Mouse (Mus musculus) embryonic fibroblast, embryonic 13.5 days (primary cell): ENCODE measurements around the gene Moap1. TPM values are rescaled to one million over a fixed set of nuclear protein-coding genes. Genes with fewer than 3 reads are reported as not detected.

Source experiments
- H3K27ac ChIP-seq: 2 replicates; pipeline ENCODE4 v1.5.1; 2012; ENCODE audit warnings: low read length, control low read depth, inconsistent platforms; ENCODE audit not compliant: insufficient read depth
- H3K4me1 ChIP-seq: 2 replicates; pipeline ENCODE4 v1.6.1; 2011; ENCODE audit warnings: low read length; ENCODE audit not compliant: control insufficient read depth, insufficient read depth
- H3K4me3 ChIP-seq: 2 replicates; pipeline ENCODE4 v1.5.1; 2011; ENCODE audit warnings: mild to moderate bottlenecking, control low read depth, low read length; ENCODE audit not compliant: insufficient read depth
- CTCF ChIP-seq: IDR thresholded peaks from 2 replicates; pipeline ENCODE4 v1.5.1; 2011; ENCODE audit warnings: mild to moderate bottlenecking, control low read depth, low read length, moderate library complexity, borderline replicate concordance; ENCODE audit not compliant: insufficient read depth
- POLR2A ChIP-seq: IDR thresholded peaks from 2 replicates; pipeline ENCODE4 v1.6.1; 2011; ENCODE audit warnings: low read depth, mild to moderate bottlenecking, control low read depth, low read length, moderate library complexity
- polyA plus RNA-seq: library from polyadenylated mRNA; stranded (reverse); fragments of >200 nt; gene quantifications from 2 replicates; pipeline ENCODE4 v1.2.4, GENCODE M21; 2011; ENCODE audit warnings: low read depth; ENCODE audit not compliant: missing spikeins, insufficient read length

The Moap1 gene
- polyA plus RNA-seq: 2.7 and 3.3 TPM in 2 replicates

DNA sequence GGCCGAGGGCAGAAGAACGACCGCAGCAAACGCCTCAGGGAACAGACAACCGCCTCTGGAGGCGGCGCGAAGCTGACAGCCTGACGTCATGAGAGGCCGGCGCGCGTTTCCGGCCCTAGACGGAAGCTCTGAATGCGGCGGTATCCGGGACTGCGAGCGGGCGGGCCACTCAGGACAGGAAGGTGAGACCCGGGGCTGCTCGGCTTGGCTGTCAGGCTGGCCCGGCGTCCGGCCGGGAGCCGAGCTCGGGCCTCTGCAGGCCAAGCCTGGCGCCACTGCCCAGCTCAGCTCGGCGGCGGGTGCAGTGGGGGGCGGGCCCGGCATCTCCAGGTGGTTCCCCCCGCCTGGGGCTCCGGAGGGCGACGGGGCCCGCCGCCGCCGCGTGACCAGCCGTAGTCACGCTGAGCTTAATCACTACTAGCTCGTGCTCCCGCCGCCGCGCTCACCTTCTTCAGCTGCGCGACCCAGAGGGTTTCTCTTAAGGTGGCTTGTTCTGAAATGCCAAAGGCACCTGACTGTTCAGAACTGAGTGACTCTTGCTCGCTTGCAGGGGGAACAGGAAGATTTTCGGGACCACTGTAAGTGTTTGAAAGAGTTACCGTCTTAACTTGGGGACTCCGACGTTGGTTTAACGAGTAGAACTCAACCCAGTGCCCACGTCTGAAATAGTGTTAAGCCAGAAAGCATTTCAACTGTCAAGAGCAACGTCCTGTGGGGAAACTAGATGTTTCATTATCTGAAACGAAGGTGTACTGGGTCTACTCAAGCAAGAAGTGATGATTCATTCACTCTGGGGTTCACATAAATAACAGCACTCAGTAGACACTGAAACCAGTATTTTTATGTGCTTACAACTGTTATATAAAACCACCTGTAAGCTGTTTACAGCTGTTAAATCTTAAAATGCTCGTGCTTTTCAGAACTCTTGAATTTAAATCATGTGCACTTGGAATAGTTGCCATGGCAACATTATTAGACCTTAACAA, at the start of gene Moap1, which contains the start of gene Tmem251:
Gene Moap1, minus strand, starts transcription at position 73 of the 986 bp plus-strand sequence.
Gene Tmem251, plus strand, starts transcription at position 174 of the 986 bp plus-strand sequence.
- Histone ChIP-seq H3K4me3 (peak within 1 kb of the TSS; percentile 97), H3K4me1 (peaks cover 5% of the 10 kb centered on the region; the same call in 1 of the 2 replicates), H3K27ac (peak within 1 kb of the TSS; percentile 79)
- peak; percentile 77; the same call in 1 of the 2 replicates for TF ChIP-seq POLR2A
- no peak for TF ChIP-seq CTCF

DNA sequence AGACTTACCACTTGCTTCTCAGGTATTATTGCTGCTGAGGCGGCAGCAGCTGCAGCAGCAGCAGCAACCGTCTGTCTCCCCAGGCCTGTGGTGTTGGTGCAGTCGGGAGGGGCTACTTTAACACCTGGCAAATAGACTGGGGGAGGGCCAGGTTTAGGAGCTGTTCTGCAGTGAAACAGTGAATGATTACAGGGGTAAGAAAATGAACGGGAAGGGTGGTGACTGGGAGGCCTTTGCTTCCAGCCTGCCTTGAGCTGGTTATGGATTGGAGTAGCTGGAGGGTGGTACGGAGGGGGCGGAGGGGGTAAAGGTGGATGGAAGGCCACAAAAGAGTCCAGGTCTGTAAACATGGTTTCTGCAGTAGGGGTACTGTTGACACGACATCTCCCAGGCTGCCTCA, 44.5 kb upstream of the Moap1 start:
- Histone ChIP-seq H3K4me3 (no peak overlapping the region), H3K27ac (no peak overlapping the region), H3K4me1 (no peaks in the 10 kb centered on the region)
- TF ChIP-seq CTCF: no peak
- TF ChIP-seq POLR2A: no peak

DNA sequence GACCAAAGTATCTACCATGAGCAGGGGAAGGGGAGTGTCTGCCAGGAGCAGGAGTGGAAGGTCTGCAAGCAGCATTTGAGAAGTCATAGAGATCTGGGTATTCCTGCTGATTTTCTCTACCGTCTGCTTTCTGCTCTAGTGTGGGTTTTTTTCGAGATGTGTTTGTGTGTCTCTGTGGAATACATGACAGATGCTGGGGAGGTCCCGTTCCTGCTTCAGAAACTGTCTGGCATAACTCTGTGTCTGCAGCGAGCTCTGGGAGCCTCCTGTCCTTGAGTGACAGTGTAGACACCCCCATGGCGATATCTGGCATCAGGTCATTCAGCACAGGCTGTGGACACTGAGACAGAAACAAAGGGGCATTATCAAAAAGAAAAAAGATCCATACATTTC, 42.1 kb upstream of the Moap1 start:
- TF ChIP-seq CTCF: no peak
- no peak for TF ChIP-seq POLR2A

DNA sequence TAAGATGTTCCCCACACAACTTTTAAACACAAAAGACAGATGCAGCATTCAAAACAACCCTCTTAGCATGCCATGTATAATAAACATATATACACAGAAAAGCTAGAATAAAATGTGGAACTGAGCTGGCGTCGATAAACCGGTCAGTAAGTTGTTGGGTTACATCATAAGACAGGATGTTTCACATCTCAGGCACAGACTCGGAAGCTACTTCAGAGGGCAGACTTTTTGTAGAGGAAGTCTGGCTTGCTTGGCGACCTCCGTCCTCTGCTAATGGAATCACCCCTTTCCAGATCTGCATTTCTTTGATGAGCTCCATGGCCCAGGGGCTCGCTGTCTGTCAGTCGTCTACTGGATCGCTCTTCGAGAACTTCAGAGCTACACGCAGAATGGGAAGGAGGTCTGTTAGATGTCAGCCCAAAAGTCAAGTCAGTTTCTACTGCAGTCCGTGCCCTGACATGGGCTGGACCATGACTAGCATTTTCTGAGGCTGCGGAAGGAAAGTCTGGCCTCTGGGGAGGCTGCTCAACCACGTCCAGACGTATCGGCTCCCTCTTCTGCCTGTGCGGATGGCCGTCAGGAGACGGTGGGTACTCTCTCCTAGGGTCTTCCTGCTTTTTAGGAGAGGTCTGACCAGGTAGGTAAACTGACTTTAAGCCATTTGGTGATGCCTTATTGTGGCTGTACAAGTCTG, 41.6 kb upstream of the Moap1 start:
- TF ChIP-seq CTCF (no peak), POLR2A (no peak)
- no peak overlapping the region for H3K4me3 ChIP-seq
- no peak overlapping the region for H3K27ac ChIP-seq
- H3K4me1 ChIP-seq: no peaks in the 10 kb centered on the region

More for the DNA sequence above, 42.1 kb upstream of the Moap1 start:
- no peak overlapping the region for H3K4me3 ChIP-seq
- no peaks in the 10 kb centered on the region for H3K4me1 ChIP-seq
- H3K27ac ChIP-seq: no peak overlapping the region

DNA sequence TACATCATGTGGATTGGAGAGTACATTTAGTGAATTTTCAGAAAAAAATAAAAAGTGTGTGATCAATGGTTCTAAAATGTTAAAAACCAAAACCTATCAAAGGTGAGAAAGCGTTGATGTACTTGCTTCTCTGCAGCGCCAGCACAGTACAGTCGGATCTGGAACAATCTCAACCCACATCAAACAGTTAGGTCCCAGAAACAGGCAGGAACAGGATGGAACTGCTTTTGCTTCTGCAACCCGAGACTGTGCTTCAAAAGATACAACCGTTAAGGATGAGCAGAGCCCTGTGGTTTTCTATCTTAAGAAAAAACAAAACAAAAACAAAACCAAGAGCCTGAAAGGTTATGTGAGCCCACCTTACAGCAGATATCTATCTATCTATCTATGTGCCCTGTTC, 39.4 kb upstream of the Moap1 start:
- no peak overlapping the region for H3K27ac ChIP-seq
- H3K4me1 ChIP-seq: no peaks in the 10 kb centered on the region
- TF ChIP-seq CTCF: no peak
- TF ChIP-seq POLR2A: no peak
- H3K4me3 ChIP-seq: no peak overlapping the region

DNA sequence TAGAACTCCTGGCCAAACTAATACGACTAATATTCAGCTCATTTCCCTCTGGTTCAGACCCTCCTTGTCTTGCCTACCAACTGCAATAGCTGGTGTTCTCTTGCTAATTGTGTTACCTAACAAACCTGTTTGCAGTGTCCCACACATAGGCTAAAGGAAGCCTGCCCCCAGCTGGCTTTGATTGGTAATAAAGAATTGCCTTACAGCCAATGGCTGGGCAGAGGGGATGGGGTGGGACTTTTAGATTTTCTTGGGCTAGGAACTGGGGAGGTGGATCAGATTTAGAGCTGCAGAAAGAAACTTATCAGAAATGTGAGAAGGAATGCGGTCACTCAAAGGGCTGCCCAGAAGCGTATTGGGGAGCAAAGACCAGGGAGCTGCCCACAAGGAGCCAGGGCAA, 36.0 kb upstream of the Moap1 start:
- Histone ChIP-seq H3K4me3 (no peak overlapping the region), H3K4me1 (no peaks in the 10 kb centered on the region), H3K27ac (no peak overlapping the region)
- TF ChIP-seq POLR2A (no peak), CTCF (no peak)

DNA sequence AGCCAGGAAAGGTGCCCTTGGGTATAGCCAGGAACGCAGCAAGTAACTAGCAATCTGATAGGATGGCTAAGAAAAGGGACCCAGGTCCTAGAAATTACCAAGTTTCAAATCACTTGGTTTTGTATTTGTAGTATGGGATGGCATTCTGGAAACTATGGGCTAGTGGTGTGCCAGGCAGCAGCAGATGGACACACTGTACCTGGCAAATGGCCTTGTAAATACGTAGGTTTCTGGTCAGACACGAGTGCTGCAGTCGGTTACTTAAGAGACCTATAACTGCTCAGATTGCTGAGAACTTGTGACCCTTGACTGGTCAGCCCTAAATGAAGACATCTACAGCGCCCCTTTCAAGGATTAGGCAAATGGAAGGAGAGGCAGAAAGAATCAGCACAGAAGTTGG, 34.7 kb upstream of the Moap1 start:
- TF ChIP-seq CTCF: no peak
- no peak for TF ChIP-seq POLR2A
- Histone ChIP-seq H3K4me3 (no peak overlapping the region), H3K4me1 (no peaks in the 10 kb centered on the region), H3K27ac (no peak overlapping the region)

DNA sequence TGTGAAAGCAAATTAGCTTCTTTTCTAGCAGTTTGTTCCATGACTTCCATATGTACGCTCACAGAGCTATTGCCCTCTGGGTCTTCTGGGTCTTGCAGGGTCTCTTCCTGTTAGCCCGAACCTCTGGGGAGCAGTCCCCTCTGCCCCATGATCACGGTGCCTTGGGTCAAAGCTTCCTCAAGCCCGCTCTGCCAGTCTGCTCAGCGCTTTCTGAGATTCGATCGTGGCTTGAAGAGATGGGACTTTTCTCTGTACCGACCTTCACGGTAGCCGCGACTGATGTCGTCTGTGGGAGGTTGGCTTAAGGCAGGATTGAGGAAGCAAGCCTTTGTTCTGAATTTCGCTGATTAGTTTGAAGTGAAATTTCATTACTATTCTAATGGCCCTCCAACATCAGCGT, 32.6 kb upstream of the Moap1 start:
- no peak for TF ChIP-seq CTCF
- H3K27ac ChIP-seq: no peak overlapping the region
- no peaks in the 10 kb centered on the region for H3K4me1 ChIP-seq
- H3K4me3 ChIP-seq: no peak overlapping the region

DNA sequence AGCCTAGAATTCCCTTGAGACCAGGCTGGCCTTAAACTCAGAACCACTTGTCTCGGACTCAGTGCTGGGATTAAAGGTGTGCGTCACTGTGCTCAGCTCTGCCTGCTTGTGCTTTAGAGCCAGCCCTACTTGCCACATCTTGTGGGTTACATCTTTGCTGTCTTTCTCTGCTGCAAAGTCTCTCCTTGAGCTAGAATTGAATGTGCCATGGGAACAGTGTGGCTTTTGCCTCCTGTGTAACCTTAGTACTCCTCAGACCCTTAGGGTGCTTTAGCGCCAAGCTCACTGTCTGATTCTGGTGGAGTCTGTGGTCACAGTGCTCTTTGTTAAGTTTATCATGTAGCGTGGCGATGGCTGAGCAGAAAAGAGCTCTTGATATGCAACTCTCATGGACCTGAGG, 29.2 kb upstream of the Moap1 start:
- TF ChIP-seq CTCF (no peak), POLR2A (no peak)
- H3K4me1 ChIP-seq: no peaks in the 10 kb centered on the region
- no peak overlapping the region for H3K4me3 ChIP-seq
- H3K27ac ChIP-seq: no peak overlapping the region

DNA sequence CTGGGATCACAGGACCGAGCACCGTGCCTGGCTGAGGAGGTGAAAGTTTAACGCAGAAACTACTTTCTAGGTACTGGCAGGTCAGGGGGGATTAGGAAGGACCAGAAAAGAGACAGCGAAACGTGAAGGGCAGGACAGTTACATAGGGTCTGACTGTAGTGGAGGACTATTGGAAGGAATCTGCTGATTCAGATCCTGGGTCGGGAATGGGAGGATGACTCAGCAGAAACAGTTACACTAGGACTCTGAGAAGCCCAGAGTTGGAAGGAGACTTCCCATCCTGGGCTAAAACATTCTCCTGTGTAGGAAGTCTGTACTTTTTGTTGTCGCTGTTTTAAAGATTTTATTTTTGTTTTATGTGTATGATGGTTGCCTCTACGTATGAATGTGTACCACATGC, 28.1 kb upstream of the Moap1 start:
- TF ChIP-seq POLR2A (no peak), CTCF (no peak)
- H3K4me3 ChIP-seq: no peak overlapping the region
- H3K27ac ChIP-seq: no peak overlapping the region
- H3K4me1 ChIP-seq: no peaks in the 10 kb centered on the region
